Mouse (Mus musculus) heart, postnatal 0 days (tissue): ENCODE results near the gene Msl1. TPM values are rescaled to one million over a fixed set of nuclear protein-coding genes. Genes with fewer than 3 reads are reported as not detected.

ENCODE experiments used
- ATAC-seq: fragments of 200-750 bp; cut with Nextera tagmentation; 2 replicates; pipeline ENCODE4 v1.8.0; 2017; ENCODE audit warnings: low read depth, moderate number of reproducible peaks, moderate library complexity; ENCODE audit not compliant: insufficient read depth
- DNase-seq: peaks from one replicate; pipeline ENCODE4 v3.0.0-alpha.2; 2016; ENCODE audit warnings: low spot score
- H3K27ac ChIP-seq: fragments of 300-500 bp; sonication (generic); 2 replicates; pipeline ENCODE4 v1.5.1; 2014; ENCODE audit warnings: low read depth, mild to moderate bottlenecking
- H3K27me3 ChIP-seq: fragments of 300-500 bp; sonication (generic); 2 replicates; pipeline ENCODE4 v1.6.1; 2014; ENCODE audit warnings: low read length, mixed read lengths; ENCODE audit not compliant: control insufficient read depth, insufficient read depth
- H3K36me3 ChIP-seq: fragments of 300-500 bp; sonication (generic); replicated peaks from 2 replicates; pipeline ENCODE4 v1.6.1; 2014; ENCODE audit warnings: low read length, mixed read lengths; ENCODE audit not compliant: control insufficient read depth, insufficient read depth
- H3K4me1 ChIP-seq: fragments of 300-500 bp; sonication (generic); 2 replicates; pipeline ENCODE4 v1.6.1; 2014; ENCODE audit warnings: antibody characterized with exemption; ENCODE audit not compliant: control insufficient read depth, insufficient read depth
- H3K4me2 ChIP-seq: fragments of 300-500 bp; sonication (generic); 2 replicates; pipeline ENCODE4 v1.6.1; 2014; ENCODE audit warnings: low read depth, mild to moderate bottlenecking, low read length, moderate library complexity
- H3K4me3 ChIP-seq: fragments of 300-500 bp; sonication (generic); 2 replicates; pipeline ENCODE4 v1.5.1; 2014; ENCODE audit warnings: low read depth, low read length
- H3K9ac ChIP-seq: fragments of 300-500 bp; sonication (generic); replicated peaks from 2 replicates; pipeline ENCODE4 v1.6.1; 2014; ENCODE audit warnings: low read depth, low read length, mixed read lengths
- H3K9me3 ChIP-seq: fragments of 300-500 bp; sonication (generic); replicated peaks from 2 replicates; pipeline ENCODE4 v1.6.1; 2016; ENCODE audit warnings: low read length; ENCODE audit not compliant: control insufficient read depth
- CTCF ChIP-seq: IDR thresholded peaks from 2 replicates; pipeline ENCODE4 v1.5.1; 2016; ENCODE audit warnings: antibody characterized with exemption, control low read depth, low read depth
- EP300 ChIP-seq: IDR thresholded peaks from 2 replicates; pipeline ENCODE4 v1.6.1; 2016; ENCODE audit warnings: antibody characterized with exemption, low read depth
- WGBS: fragments of 180-500 bp; shearing (Covaris S2); extraction: QIAGEN DNeasy Blood & Tissue Kit; methylation state at CpG from one replicate; pipeline ENCODE4 v1.1.7; 2014; 5-methylcytosine and 5-hydroxymethylcytosine counted together
- polyA plus RNA-seq: library from polyadenylated mRNA; unstranded; fragments of >200 nt; fragmentation: Nextera tagmentation; extraction: Ambion mirVana; gene quantifications from 2 replicates; pipeline ENCODE4 v1.2.1, GENCODE M21; 2015
- total RNA-seq: library from RNA; depleted of rRNA; stranded (reverse); fragments of >200 nt; gene quantifications from 2 replicates; pipeline ENCODE4 v1.2.3, GENCODE M21; 2014; ENCODE audit warnings: low replicate concordance

Gene Msl1
- total and polyA plus RNA-seq, 2 experiments from 2014 or later = 12.6 to 54.6 TPM

DNA sequence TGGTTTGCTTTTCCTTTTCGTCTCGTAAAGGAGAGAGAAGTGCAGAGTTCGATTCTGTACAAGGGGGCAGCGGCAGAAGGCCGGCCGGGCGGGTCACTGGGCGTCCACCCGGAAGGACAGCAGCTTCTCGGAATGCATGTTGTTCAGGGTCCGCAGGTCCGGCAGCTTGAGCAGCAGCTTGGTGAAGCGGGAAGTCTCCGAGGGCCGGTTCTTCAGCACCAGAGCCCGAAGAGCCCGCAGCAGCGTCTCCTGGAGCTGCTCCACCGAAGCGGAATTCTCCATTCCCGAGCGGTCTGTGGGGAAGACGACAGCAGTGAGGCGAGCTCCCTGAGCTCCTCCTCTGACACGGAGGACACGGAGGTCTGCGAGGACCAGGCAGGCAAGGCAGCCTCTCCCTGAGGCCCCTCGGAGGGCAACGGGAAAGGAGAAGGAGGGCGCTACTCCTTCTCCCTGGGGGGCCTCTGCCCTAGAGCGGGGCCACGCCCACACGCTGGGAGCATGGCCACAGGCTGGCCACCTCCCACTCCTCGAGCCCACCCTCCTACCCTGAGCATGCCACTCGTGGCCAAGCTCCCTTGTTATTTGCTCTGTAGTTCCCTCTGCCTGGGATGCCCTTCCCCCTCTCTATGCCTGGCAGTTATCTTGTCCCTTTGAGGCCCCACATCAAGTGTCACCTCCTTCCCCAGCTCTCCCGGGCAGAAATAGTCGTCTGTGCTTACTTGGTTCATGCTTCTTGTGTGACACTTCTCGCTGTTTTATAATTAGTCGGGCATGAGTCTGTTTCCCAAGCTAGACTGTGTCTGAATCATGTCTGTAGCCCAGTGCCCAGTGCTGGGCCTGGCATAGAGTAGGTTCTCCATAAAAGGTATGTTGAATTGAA is 26.9 kb upstream of the Msl1 start:
- Histone ChIP-seq H3K27ac (peak overlapping the region; percentile 93), H3K36me3 (peaks cover 59% of the 10 kb centered on the region), H3K9ac (peak overlapping the region; percentile 47), H3K9me3 (no peaks in the 10 kb centered on the region), H3K27me3 (no peaks in the 10 kb centered on the region), H3K4me1 (peaks cover 61% of the 10 kb centered on the region), H3K4me3 (peak overlapping the region; percentile 22), H3K4me2 (peak overlapping the region; percentile 52)
- ATAC-seq (peak; percentile 12), DNase-seq (peak; percentile 11)
- 18% methylated on average over 35 of the region's 39 CpGs for WGBS
- peak; percentile 64 for TF ChIP-seq EP300
- TF ChIP-seq CTCF = no peak

DNA sequence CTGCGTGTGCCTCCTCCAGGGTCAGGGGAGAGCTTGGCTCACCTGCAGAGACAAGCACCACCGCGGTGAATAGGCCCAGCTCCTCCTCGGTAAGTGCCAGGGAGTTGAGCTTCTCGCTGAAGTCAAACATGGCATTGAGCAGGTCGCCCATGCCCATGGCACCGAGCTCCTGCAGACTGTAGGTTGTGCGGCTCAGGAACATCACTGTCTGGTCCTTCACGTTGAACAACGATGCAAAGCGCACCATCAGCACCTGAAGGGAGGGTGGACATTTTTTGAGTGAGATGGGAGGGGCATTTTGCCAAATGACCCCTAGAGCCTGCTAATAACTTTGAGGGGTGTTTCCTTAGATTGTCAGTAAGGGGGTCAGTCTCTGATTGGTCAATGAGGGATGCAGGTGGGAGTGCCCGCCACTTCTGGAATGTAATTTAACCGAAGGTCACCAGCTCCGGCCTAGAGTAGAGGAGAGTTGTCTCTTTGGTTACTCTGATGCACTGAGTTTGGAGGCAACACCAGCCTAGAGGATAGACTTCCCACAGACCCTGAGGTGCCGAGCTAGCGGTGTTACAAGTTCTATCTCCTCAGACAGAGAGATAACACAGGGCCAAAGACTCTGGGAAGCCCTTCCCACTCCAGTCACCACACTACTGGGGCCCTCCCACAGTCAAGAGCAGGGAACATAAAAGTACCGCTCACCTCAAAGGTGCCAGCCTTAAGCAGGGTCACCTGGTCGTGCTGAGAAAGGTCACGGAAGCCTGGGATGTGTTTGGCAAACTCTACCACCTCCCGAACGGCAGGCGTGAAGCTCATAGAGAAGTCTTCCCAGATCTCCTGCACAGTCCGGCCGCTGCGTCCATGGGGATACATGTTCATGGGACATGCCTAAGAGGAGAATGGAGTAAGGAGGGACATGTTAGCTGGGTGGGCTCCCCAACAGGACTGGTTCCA is 26.0 kb upstream of the Msl1 start:
- ATAC-seq (no peak), DNase-seq (no peak)
- peaks cover 64% of the 10 kb centered on the region for H3K4me1 ChIP-seq
- 61% methylated on average over 25 of the region's 25 CpGs for WGBS
- H3K9me3 ChIP-seq = no peaks in the 10 kb centered on the region
- H3K27ac ChIP-seq = peak overlapping the region; percentile 93
- TF ChIP-seq EP300 (no peak), CTCF (no peak)
- H3K9ac ChIP-seq = no peak overlapping the region
- peaks cover 50% of the 10 kb centered on the region for H3K36me3 ChIP-seq
- H3K27me3 ChIP-seq = no peaks in the 10 kb centered on the region
- H3K4me2 ChIP-seq = no peak overlapping the region
- H3K4me3 ChIP-seq = no peak overlapping the region

DNA sequence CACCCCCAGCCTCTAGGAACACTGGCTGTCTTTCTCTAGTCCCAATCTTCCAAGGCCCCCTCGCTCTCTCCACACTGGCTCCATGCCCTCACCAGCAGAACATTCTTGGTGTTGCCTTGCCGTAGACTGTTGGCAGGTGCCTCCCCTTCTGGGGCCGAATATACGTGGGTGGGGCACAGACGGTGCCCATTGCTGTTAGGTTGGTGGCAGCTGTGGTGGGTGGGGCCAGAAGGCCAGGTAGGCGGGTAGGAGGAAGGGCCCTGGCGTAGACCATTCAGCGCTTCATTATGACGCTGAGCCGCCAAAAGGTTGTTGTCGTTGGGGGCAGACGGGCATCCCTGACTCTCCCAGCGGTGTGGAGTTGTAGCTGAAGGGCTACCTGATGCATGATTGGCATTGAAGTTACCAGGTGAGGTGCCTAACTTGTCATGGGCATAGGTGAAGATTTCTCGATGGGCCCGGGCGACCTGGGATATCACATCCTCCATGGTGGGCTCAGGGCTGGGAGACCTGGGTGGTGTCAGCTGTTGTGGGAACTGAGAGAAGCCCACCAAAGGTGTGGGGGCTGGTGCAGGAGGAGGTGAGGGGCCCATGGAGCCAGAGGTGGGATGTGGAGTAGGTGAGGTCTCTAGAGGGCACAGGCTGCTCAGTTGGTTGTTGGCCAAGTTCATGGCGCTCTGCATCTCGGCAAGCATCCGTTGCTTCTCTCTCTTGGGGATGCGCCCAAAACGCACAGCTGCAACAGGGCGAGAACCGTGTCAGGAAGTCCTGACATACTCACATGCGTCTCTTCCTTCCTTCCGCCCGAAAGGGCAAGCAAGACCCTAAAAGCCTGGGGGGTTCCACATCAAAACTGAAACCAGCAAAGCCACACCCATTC is 25.0 kb upstream of the Msl1 start:
- Histone ChIP-seq H3K9ac (no peak overlapping the region), H3K4me3 (no peak overlapping the region), H3K4me1 (peaks cover 62% of the 10 kb centered on the region), H3K27ac (peak overlapping the region; percentile 93), H3K36me3 (peaks cover 42% of the 10 kb centered on the region), H3K9me3 (no peaks in the 10 kb centered on the region), H3K4me2 (no peak overlapping the region), H3K27me3 (no peaks in the 10 kb centered on the region)
- 83% methylated on average over 26 of the region's 26 CpGs for WGBS
- ATAC-seq (no peak), DNase-seq (no peak)
- TF ChIP-seq EP300 (no peak), CTCF (no peak)

DNA sequence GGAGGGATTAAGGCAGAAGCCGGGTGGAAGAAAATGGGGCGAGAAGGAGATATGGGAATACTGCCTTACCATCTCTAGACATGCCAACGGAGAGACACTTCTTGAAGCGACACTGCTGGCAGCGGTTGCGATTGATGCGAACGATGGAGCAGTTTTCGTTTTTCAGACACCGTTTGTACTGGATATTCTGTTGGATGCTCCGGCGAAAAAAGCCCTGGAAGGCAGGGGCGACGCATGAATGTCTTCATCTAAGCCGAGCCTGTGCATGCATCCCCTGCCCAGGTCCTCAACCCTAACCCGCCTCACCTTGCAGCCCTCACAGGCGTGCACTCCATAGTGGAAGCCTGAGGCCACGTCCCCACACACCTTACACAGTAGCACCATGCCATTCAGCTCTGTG is 24.2 kb upstream of the Msl1 start:
- DNase-seq (no peak), ATAC-seq (no peak)
- H3K27me3 ChIP-seq = no peaks in the 10 kb centered on the region
- no peak overlapping the region for H3K4me3 ChIP-seq
- H3K9me3 ChIP-seq = no peaks in the 10 kb centered on the region
- no peak overlapping the region for H3K9ac ChIP-seq
- H3K4me2 ChIP-seq = 0 out of 2 replicates have a peak overlapping the region, but pooled peaks have one; percentile 82
- WGBS = 88% methylated on average over 18 of the region's 18 CpGs
- H3K4me1 ChIP-seq = peaks cover 61% of the 10 kb centered on the region
- peak overlapping the region; percentile 98 for H3K27ac ChIP-seq
- TF ChIP-seq EP300 = no peak
- TF ChIP-seq CTCF = no peak
- H3K36me3 ChIP-seq = peaks cover 42% of the 10 kb centered on the region
